Mouse (Mus musculus) myocyte (in vitro differentiated cells): ENCODE data around the gene Gm5105. TPM values are rescaled to one million over a fixed set of nuclear protein-coding genes. Genes with fewer than 3 reads are reported as not detected.

ENCODE experiments used
- H3K27me3 ChIP-seq: one replicate; pipeline ENCODE4 v1.6.1; 2011; ENCODE audit not compliant: control insufficient read depth, insufficient read depth, insufficient read length
- H3K36me3 ChIP-seq: one replicate; pipeline ENCODE4 v1.6.1; 2011; ENCODE audit not compliant: control insufficient read depth, insufficient read depth
- H3K4me2 ChIP-seq: one replicate; pipeline ENCODE4 v1.6.1; 2011; ENCODE audit warnings: low read depth, control low read depth
- H3K4me3 ChIP-seq: one replicate; pipeline ENCODE4 v1.5.1; 2011; ENCODE audit warnings: mild to moderate bottlenecking, control low read depth, moderate library complexity
- H3K79me2 ChIP-seq: one replicate; pipeline ENCODE4 v1.6.1; 2011; ENCODE audit not compliant: control insufficient read depth, insufficient read depth
- H3ac ChIP-seq: one replicate; pipeline ENCODE4 v1.6.1; 2011; ENCODE audit not compliant: control insufficient read depth, insufficient read length
- CEBPB ChIP-seq: IDR thresholded peaks from 2 replicates; pipeline ENCODE4 v1.6.1; 2011; ENCODE audit warnings: mild to moderate bottlenecking, moderate library complexity; ENCODE audit not compliant: poor library complexity, insufficient read depth, severe bottlenecking
- E2F4 ChIP-seq: IDR thresholded peaks from one replicate; pipeline ENCODE4 v1.6.1; 2011; ENCODE audit warnings: mild to moderate bottlenecking, control low read depth, moderate library complexity; ENCODE audit not compliant: insufficient read depth
- MAX ChIP-seq: IDR thresholded peaks from one replicate; pipeline ENCODE4 v1.6.1; 2011; ENCODE audit warnings: low read depth, mild to moderate bottlenecking, control low read depth
- MYOD1 ChIP-seq, 3 experiments: IDR thresholded peaks; one replicate each; pipeline ENCODE4 v1.6.1; 2011; ENCODE audit warnings: control low read depth in 2 of 3, low read depth in 2 of 3, mild to moderate bottlenecking in 2 of 3, moderate library complexity in 1 of 3; ENCODE audit not compliant: insufficient read length in 2 of 3, control insufficient read depth in 1 of 3
- MYOG ChIP-seq, 3 experiments: IDR thresholded peaks; one replicate each; pipeline ENCODE4 v1.6.1; 2011; ENCODE audit warnings: control low read depth in 2 of 3, low read depth in 2 of 3, mild to moderate bottlenecking in 2 of 3; ENCODE audit not compliant: insufficient read length in 2 of 3, control insufficient read depth in 1 of 3, insufficient read depth in 1 of 3
- POLR2A ChIP-seq: IDR thresholded peaks from one replicate; pipeline ENCODE4 v1.6.1; 2011; ENCODE audit warnings: low read depth, mild to moderate bottlenecking, control low read depth, moderate library complexity; ENCODE audit not compliant: insufficient read length
- POLR2AphosphoS2 ChIP-seq: IDR thresholded peaks from one replicate; pipeline ENCODE4 v1.6.1; 2011; ENCODE audit warnings: low read depth, control low read depth; ENCODE audit not compliant: insufficient read length
- REST ChIP-seq: IDR thresholded peaks from one replicate; pipeline ENCODE4 v1.6.1; 2011; ENCODE audit warnings: mild to moderate bottlenecking, control low read depth, moderate library complexity; ENCODE audit not compliant: insufficient read depth, insufficient read length
- SRF ChIP-seq: IDR thresholded peaks from one replicate; pipeline ENCODE4 v1.6.1; 2011; ENCODE audit warnings: low read depth; ENCODE audit not compliant: control insufficient read depth, insufficient read length
- TCF12 ChIP-seq: IDR thresholded peaks from one replicate; pipeline ENCODE4 v1.6.1; 2011; ENCODE audit warnings: mild to moderate bottlenecking, control low read depth; ENCODE audit not compliant: poor library complexity, insufficient read depth, severe bottlenecking
- TCF3 ChIP-seq: IDR thresholded peaks from one replicate; pipeline ENCODE4 v1.6.1; 2011; ENCODE audit warnings: low read depth, control low read depth; ENCODE audit not compliant: insufficient read length
- USF1 ChIP-seq: IDR thresholded peaks from one replicate; pipeline ENCODE4 v1.6.1; 2011; ENCODE audit warnings: low read depth, mild to moderate bottlenecking, control low read depth, moderate library complexity
- polyA plus RNA-seq: library from polyadenylated mRNA; unstranded; fragments of >200 nt; fragmentation: generic; extraction: Trizol; gene quantifications from one replicate; pipeline ENCODE4 v1.2.1, GENCODE M21; 2012; ENCODE audit warnings: missing spikeins

Gm5105 gene
- polyA plus RNA-seq, 1 experiment = 0.24 TPM

GRCm38 (mm10) chr3:138064732-138065645 lies 2.2 kb downstream of the Gm5105 start, which contains the start of gene 1110002E22Rik:
TSS of gene 1110002E22Rik (plus strand) at chr3:138065052.
- Histone ChIP-seq H3K27me3 (no peaks in the 10 kb centered on the region), H3ac (peak within 1 kb of the TSS; percentile 75), H3K36me3 (no peaks in the 10 kb centered on the region), H3K4me2 (peak within 1 kb of the TSS; percentile 93), H3K4me3 (peak within 1 kb of the TSS; percentile 86), H3K79me2 (peaks cover 47% of the 10 kb centered on the region)
- TF ChIP-seq SRF (no peak), MYOG (IDR thresholded peaks at IDR 0.05; ENCODE audit: control insufficient read depth in 1 of 3, insufficient read depth in 1 of 3, insufficient read length in 2 of 3, low read depth in 2 of 3) (peak in 1 of 3 experiments; percentile 65), POLR2AphosphoS2 (peak; percentile 73), CEBPB (no peak), MAX (no peak), POLR2A (peak; percentile 78), MYOD1 (IDR thresholded peaks at IDR 0.05; ENCODE audit: control insufficient read depth in 1 of 3, insufficient read length in 2 of 3, low read depth in 2 of 3) (peak in 2 of 3 experiments; percentile 52 to 64), TCF3 (no peak)

- H3K4me3 ChIP-seq = peak overlapping the region; percentile 86
- peak overlapping the region; percentile 93 for H3K4me2 ChIP-seq
- TF ChIP-seq POLR2A (peak; percentile 19), TCF12 (no peak)
- H3K79me2 ChIP-seq = peaks cover 35% of the 10 kb centered on the region
- no peak overlapping the region for H3ac ChIP-seq
- H3K36me3 ChIP-seq = no peaks in the 10 kb centered on the region
- no peaks in the 10 kb centered on the region for H3K27me3 ChIP-seq
Observed at GRCm38 (mm10) chr3:138063731-138064329, 3.4 kb downstream of the Gm5105 start.

- H3ac ChIP-seq = no peak overlapping the region
- TF ChIP-seq MYOG (IDR thresholded peaks at IDR 0.05; ENCODE audit: control insufficient read depth in 1 of 3, insufficient read depth in 1 of 3, insufficient read length in 2 of 3, low read depth in 2 of 3) = peak in 1 of 3 experiments; percentile 34
- peak; percentile 91 to 94 (median 93) for TF ChIP-seq MYOD1 (IDR thresholded peaks at IDR 0.05; ENCODE audit: control insufficient read depth in 1 of 3, insufficient read length in 2 of 3, low read depth in 2 of 3)
- TF ChIP-seq POLR2A = no peak
- TF ChIP-seq E2F4 = no peak
- TF ChIP-seq SRF = no peak
- peak; percentile 57 for TF ChIP-seq TCF12
- TF ChIP-seq POLR2AphosphoS2 = no peak
- peak; percentile 43 for TF ChIP-seq USF1
- no peaks in the 10 kb centered on the region for H3K36me3 ChIP-seq
- no peaks in the 10 kb centered on the region for H3K27me3 ChIP-seq
- H3K4me3 ChIP-seq = no peak overlapping the region
- peaks cover 24% of the 10 kb centered on the region for H3K79me2 ChIP-seq
- H3K4me2 ChIP-seq = peak overlapping the region; percentile 93
Observed at GRCm38 (mm10) chr3:138062673-138063072, 4.5 kb downstream of the Gm5105 start.

GRCm38 (mm10) chr3:138061205-138061911 lies 5.8 kb downstream of the Gm5105 start:
- H3ac ChIP-seq = no peak overlapping the region
- TF ChIP-seq CEBPB = peak; percentile 97
- peak in 1 of 3 experiments; percentile 45 for TF ChIP-seq MYOD1 (IDR thresholded peaks at IDR 0.05; ENCODE audit: control insufficient read depth in 1 of 3, insufficient read length in 2 of 3, low read depth in 2 of 3)
- no peak for TF ChIP-seq USF1
- H3K27me3 ChIP-seq = no peaks in the 10 kb centered on the region
- peaks cover 11% of the 10 kb centered on the region for H3K79me2 ChIP-seq
- no peaks in the 10 kb centered on the region for H3K36me3 ChIP-seq
- peak overlapping the region; percentile 93 for H3K4me2 ChIP-seq
- no peak overlapping the region for H3K4me3 ChIP-seq

GRCm38 (mm10) chr3:138060429-138060828 lies 6.8 kb downstream of the Gm5105 start:
- no peaks in the 10 kb centered on the region for H3K36me3 ChIP-seq
- no peak overlapping the region for H3K4me3 ChIP-seq
- H3K79me2 ChIP-seq = peaks cover 1% of the 10 kb centered on the region
- no peaks in the 10 kb centered on the region for H3K27me3 ChIP-seq
- TF ChIP-seq USF1 (no peak), POLR2A (peak; percentile 23), REST (no peak), MYOD1 (IDR thresholded peaks at IDR 0.05; ENCODE audit: control insufficient read depth in 1 of 3, insufficient read length in 2 of 3, low read depth in 2 of 3) (peak in 1 of 3 experiments; percentile 22)
- peak overlapping the region; percentile 93 for H3K4me2 ChIP-seq
- H3ac ChIP-seq = no peak overlapping the region
